Comparison of ENCODE assay signal across 8 mouse cellular contexts in genomic region chr8:105855248-105856167, GRCm38 (mm10). TPM values are rescaled to one million over a fixed set of nuclear protein-coding genes. Genes with fewer than 3 reads are reported as not detected.
A peak's percentile ranks its signal among the peaks of the same experiment; 100 is the strongest.
DNase-seq lines count a peak whose midpoint lies in the region; ATAC-seq and TF ChIP-seq lines count a peak whose summit lies in the region.

No protein-coding gene starts in this region.

- peaks cover 20% of the 10 kb centered on the region; the same call in 1 of the 2 replicates for H3K4me1 ChIP-seq in forebrain, postnatal 0 days (ENCODE audit: insufficient read depth)
- peaks cover 17% of the 10 kb centered on the region for H3K4me1 ChIP-seq in hindbrain, postnatal 0 days (ENCODE audit: insufficient read depth, low read length)
- peaks cover 17% of the 10 kb centered on the region for H3K4me1 ChIP-seq in limb, embryonic 11.5 days (ENCODE audit: control insufficient read depth, insufficient read depth, low read length)
- H3K4me1 ChIP-seq in midbrain, embryonic 14.5 days (ENCODE audit: control insufficient read depth, insufficient read depth, low read length) = peaks cover 35% of the 10 kb centered on the region
- peaks cover 2% of the 10 kb centered on the region; the same call in 1 of the 2 replicates for H3K4me1 ChIP-seq in stomach, postnatal 0 days (replicated peaks; ENCODE audit: control insufficient read depth, insufficient read depth)

- peak; percentile 14; the same call in 1 of the 2 replicates for TF ChIP-seq CTCF in forebrain, postnatal 0 days (IDR thresholded peaks at IDR 0.05; ENCODE audit: low read depth)
- TF ChIP-seq CTCF in hindbrain, postnatal 0 days (IDR thresholded peaks at IDR 0.05; ENCODE audit: low read depth) = peak; percentile 22; the same call in 1 of the 2 replicates
- TF ChIP-seq CTCF in stomach, postnatal 0 days (IDR thresholded peaks at IDR 0.05; ENCODE audit: low read depth) = peak; percentile 29; the same call in 1 of the 2 replicates

- peak; percentile 64 for DNase-seq in embryo, embryonic 11 days
- no peak for DNase-seq in embryo, embryonic 10.5 days (ENCODE audit: low spot score)
- DNase-seq in cerebellum, adult 11 months = peak; percentile 47
- DNase-seq in forebrain, postnatal 0 days = no peak
- peak; percentile 64 for DNase-seq in hindbrain, postnatal 0 days (ENCODE audit: low spot score)
- DNase-seq in limb, embryonic 11.5 days (ENCODE audit: low spot score) = peak; percentile 69
- peak; percentile 61 for DNase-seq in midbrain, embryonic 14.5 days
- no peak for DNase-seq in stomach, postnatal 0 days (ENCODE audit: low spot score)

- H3K4me2 ChIP-seq in forebrain, postnatal 0 days (ENCODE audit: low read depth) = peak overlapping the region; percentile 92
- H3K4me2 ChIP-seq in hindbrain, postnatal 0 days (ENCODE audit: low read depth, low read length) = peak overlapping the region; percentile 98
- H3K4me2 ChIP-seq in limb, embryonic 11.5 days (ENCODE audit: low read depth, severe bottlenecking) = peak overlapping the region; percentile 94
- H3K4me2 ChIP-seq in midbrain, embryonic 14.5 days (ENCODE audit: low read length) = peak overlapping the region; percentile 99
- H3K4me2 ChIP-seq in stomach, postnatal 0 days (replicated peaks; ENCODE audit: low read depth) = peak overlapping the region; percentile 97

- peak; percentile 28 for ATAC-seq in forebrain, postnatal 0 days
- peak; percentile 50 for ATAC-seq in hindbrain, postnatal 0 days
- 0 out of 2 replicates have a peak, but pooled peaks have one; percentile 4 for ATAC-seq in limb, embryonic 11.5 days (ENCODE audit: insufficient number of reproducible peaks, low FRiP score, low TSS enrichment, low read depth)
- ATAC-seq in midbrain, embryonic 14.5 days (ENCODE audit: low FRiP score, low TSS enrichment) = peak; percentile 10
- peak; percentile 63 for ATAC-seq in stomach, postnatal 0 days (ENCODE audit: low FRiP score, low TSS enrichment)

- peak overlapping the region; percentile 85 for H3K27ac ChIP-seq in forebrain, postnatal 0 days (ENCODE audit: low read depth, low read length)
- H3K27ac ChIP-seq in hindbrain, postnatal 0 days = peak overlapping the region; percentile 79
- peak overlapping the region; percentile 31 for H3K27ac ChIP-seq in limb, embryonic 11.5 days (replicated peaks; ENCODE audit: low read depth, low read length)
- H3K27ac ChIP-seq in midbrain, embryonic 14.5 days (replicated peaks; ENCODE audit: low read depth, low read length) = peak overlapping the region; percentile 79
- peak overlapping the region; percentile 91 for H3K27ac ChIP-seq in stomach, postnatal 0 days (replicated peaks)

- H3K4me3 ChIP-seq in forebrain, postnatal 0 days (ENCODE audit: low read depth, low read length) = peak overlapping the region; percentile 83
- peak overlapping the region; percentile 79 for H3K4me3 ChIP-seq in hindbrain, postnatal 0 days (ENCODE audit: low read length)
- H3K4me3 ChIP-seq in limb, embryonic 11.5 days (ENCODE audit: low read depth, low read length) = peak overlapping the region; percentile 85
- H3K4me3 ChIP-seq in midbrain, embryonic 14.5 days (replicated peaks; ENCODE audit: low read depth, low read length) = peak overlapping the region; percentile 79
- peak overlapping the region; percentile 73 for H3K4me3 ChIP-seq in stomach, postnatal 0 days (ENCODE audit: low read depth, low read length)

- H3K36me3 ChIP-seq in forebrain, postnatal 0 days (ENCODE audit: insufficient read depth) = no peaks in the 10 kb centered on the region
- H3K36me3 ChIP-seq in hindbrain, postnatal 0 days (ENCODE audit: insufficient read depth, low read length) = no peaks in the 10 kb centered on the region
- no peaks in the 10 kb centered on the region for H3K36me3 ChIP-seq in limb, embryonic 11.5 days (ENCODE audit: control insufficient read depth, insufficient read depth, low read length)
- 0 out of 2 replicates have a peak, but pooled peaks cover 3% of the 10 kb centered on the region for H3K36me3 ChIP-seq in midbrain, embryonic 14.5 days (ENCODE audit: control insufficient read depth, insufficient read depth, low read length)
- no peaks in the 10 kb centered on the region for H3K36me3 ChIP-seq in stomach, postnatal 0 days (ENCODE audit: control insufficient read depth, insufficient read depth, low read length)

- WGBS in forebrain, postnatal 0 days = 3% methylated on average over 71 of the region's 71 CpGs
- under 1% methylated on average over 70 of the region's 71 CpGs for WGBS in hindbrain, postnatal 0 days
- WGBS in limb, embryonic 11.5 days = under 1% methylated on average over 67 of the region's 71 CpGs
- WGBS in midbrain, embryonic 14.5 days = under 1% methylated on average over 71 of the region's 71 CpGs
- under 1% methylated on average over 64 of the region's 71 CpGs for WGBS in stomach, postnatal 0 days

- TF ChIP-seq EP300 in stomach, postnatal 0 days (optimal IDR thresholded peaks at IDR 0.05) = no peak

- H3K9ac ChIP-seq in forebrain, postnatal 0 days = peak overlapping the region; percentile 61
- peak overlapping the region; percentile 76 for H3K9ac ChIP-seq in hindbrain, postnatal 0 days (replicated peaks; ENCODE audit: low read length)
- H3K9ac ChIP-seq in limb, embryonic 11.5 days (ENCODE audit: low read length) = peak overlapping the region; percentile 81
- peak overlapping the region; percentile 76 for H3K9ac ChIP-seq in midbrain, embryonic 14.5 days (replicated peaks; ENCODE audit: low read length)
- peak overlapping the region; percentile 79 for H3K9ac ChIP-seq in stomach, postnatal 0 days (ENCODE audit: low read length)

- H3K27me3 ChIP-seq in forebrain, postnatal 0 days (ENCODE audit: insufficient read depth, low read length) = no peaks in the 10 kb centered on the region
- no peaks in the 10 kb centered on the region for H3K27me3 ChIP-seq in hindbrain, postnatal 0 days (ENCODE audit: insufficient read depth, low read length)
- no peaks in the 10 kb centered on the region for H3K27me3 ChIP-seq in limb, embryonic 11.5 days (ENCODE audit: control insufficient read depth, insufficient read depth, low read length)
- H3K27me3 ChIP-seq in midbrain, embryonic 14.5 days (ENCODE audit: control insufficient read depth, insufficient read depth, low read length) = no peaks in the 10 kb centered on the region
- no peaks in the 10 kb centered on the region for H3K27me3 ChIP-seq in stomach, postnatal 0 days (ENCODE audit: control insufficient read depth, insufficient read depth, low read length)

- no peaks in the 10 kb centered on the region for H3K9me3 ChIP-seq in forebrain, postnatal 0 days (ENCODE audit: low read length)
- H3K9me3 ChIP-seq in hindbrain, postnatal 0 days (ENCODE audit: low read length) = no peaks in the 10 kb centered on the region
- H3K9me3 ChIP-seq in limb, embryonic 11.5 days (ENCODE audit: control insufficient read depth, low read length) = no peaks in the 10 kb centered on the region
- no peaks in the 10 kb centered on the region for H3K9me3 ChIP-seq in midbrain, embryonic 14.5 days (ENCODE audit: control insufficient read depth, low read length)
- H3K9me3 ChIP-seq in stomach, postnatal 0 days (ENCODE audit: control insufficient read depth, low read length) = no peaks in the 10 kb centered on the region

RNA-seq across cellular contexts. Expression of gene Thap11, which starts 0.6 kb away (rescaled TPM):
- total RNA-seq in forebrain, postnatal 0 days (2014; rRNA removed) = 60.4 and 81.9 TPM in 2 replicates
- polyA plus RNA-seq in forebrain, postnatal 0 days (2015; fragmentation: Nextera tagmentation; extraction: Ambion mirVana) = 48.6 and 57.2 TPM in 2 replicates
- 86.9 and 112 TPM in 2 replicates for total RNA-seq in hindbrain, postnatal 0 days (2014; rRNA removed)
- polyA plus RNA-seq in hindbrain, postnatal 0 days (2015; fragmentation: Nextera tagmentation; extraction: Ambion mirVana) = 44.9 and 45.6 TPM in 2 replicates
- 73.4 and 77.6 TPM in 2 replicates for polyA plus RNA-seq in limb, embryonic 11.5 days (2014; fragmentation: Nextera tagmentation; extraction: Ambion mirVana)
- 49.8 and 51.5 TPM in 2 replicates for polyA plus RNA-seq in midbrain, embryonic 14.5 days (2014; fragmentation: Nextera tagmentation; extraction: Ambion mirVana)
- 36.8 and 37.8 TPM in 2 replicates for polyA plus RNA-seq in stomach, postnatal 0 days (2015; fragmentation: Nextera tagmentation; extraction: Ambion mirVana)

RNA-seq across cellular contexts. Expression of gene Cenpt, which starts 2.4 kb away (rescaled TPM):
- total RNA-seq in forebrain, postnatal 0 days (2014; rRNA removed) = 42.4 and 44.7 TPM in 2 replicates
- 39.0 and 42.8 TPM in 2 replicates for polyA plus RNA-seq in forebrain, postnatal 0 days (2015; fragmentation: Nextera tagmentation; extraction: Ambion mirVana)
- 40.9 and 45.3 TPM in 2 replicates for total RNA-seq in hindbrain, postnatal 0 days (2014; rRNA removed)
- polyA plus RNA-seq in hindbrain, postnatal 0 days (2015; fragmentation: Nextera tagmentation; extraction: Ambion mirVana) = 39.9 and 42.8 TPM in 2 replicates
- polyA plus RNA-seq in limb, embryonic 11.5 days (2014; fragmentation: Nextera tagmentation; extraction: Ambion mirVana) = 48.8 and 55.2 TPM in 2 replicates
- polyA plus RNA-seq in midbrain, embryonic 14.5 days (2014; fragmentation: Nextera tagmentation; extraction: Ambion mirVana) = 46.7 and 55.7 TPM in 2 replicates
- polyA plus RNA-seq in stomach, postnatal 0 days (2015; fragmentation: Nextera tagmentation; extraction: Ambion mirVana) = 14.2 and 15.1 TPM in 2 replicates

RNA-seq across cellular contexts. Expression of gene Nutf2, which starts 4.9 kb away (rescaled TPM):
- total RNA-seq in forebrain, postnatal 0 days (2014; rRNA removed) = 70.4 and 89.5 TPM in 2 replicates
- 142 and 146 TPM in 2 replicates for polyA plus RNA-seq in forebrain, postnatal 0 days (2015; fragmentation: Nextera tagmentation; extraction: Ambion mirVana)
- total RNA-seq in hindbrain, postnatal 0 days (2014; rRNA removed) = 20.1 and 49.6 TPM in 2 replicates
- polyA plus RNA-seq in hindbrain, postnatal 0 days (2015; fragmentation: Nextera tagmentation; extraction: Ambion mirVana) = 119 and 158 TPM in 2 replicates
- 327 and 371 TPM in 2 replicates for polyA plus RNA-seq in limb, embryonic 11.5 days (2014; fragmentation: Nextera tagmentation; extraction: Ambion mirVana)
- 217 and 221 TPM in 2 replicates for polyA plus RNA-seq in midbrain, embryonic 14.5 days (2014; fragmentation: Nextera tagmentation; extraction: Ambion mirVana)
- polyA plus RNA-seq in stomach, postnatal 0 days (2015; fragmentation: Nextera tagmentation; extraction: Ambion mirVana) = 83.5 and 103 TPM in 2 replicates

RNA-seq across cellular contexts. Expression of gene Edc4, which starts 25.2 kb away (rescaled TPM):
- total RNA-seq in forebrain, postnatal 0 days (2014; rRNA removed) = 85.3 and 96.7 TPM in 2 replicates
- polyA plus RNA-seq in forebrain, postnatal 0 days (2015; fragmentation: Nextera tagmentation; extraction: Ambion mirVana) = 36.1 and 41.7 TPM in 2 replicates
- 113 and 118 TPM in 2 replicates for total RNA-seq in hindbrain, postnatal 0 days (2014; rRNA removed)
- polyA plus RNA-seq in hindbrain, postnatal 0 days (2015; fragmentation: Nextera tagmentation; extraction: Ambion mirVana) = 41.7 and 42.0 TPM in 2 replicates
- polyA plus RNA-seq in limb, embryonic 11.5 days (2014; fragmentation: Nextera tagmentation; extraction: Ambion mirVana) = 44.2 and 51.3 TPM in 2 replicates
- polyA plus RNA-seq in midbrain, embryonic 14.5 days (2014; fragmentation: Nextera tagmentation; extraction: Ambion mirVana) = 47.8 and 49.2 TPM in 2 replicates
- polyA plus RNA-seq in stomach, postnatal 0 days (2015; fragmentation: Nextera tagmentation; extraction: Ambion mirVana) = 13.7 and 14.8 TPM in 2 replicates

RNA-seq across cellular contexts. Expression of gene Tsnaxip1, which starts 28.0 kb away (rescaled TPM):
- 0.67 and 1.2 TPM in 2 replicates for total RNA-seq in forebrain, postnatal 0 days (2014; rRNA removed)
- polyA plus RNA-seq in forebrain, postnatal 0 days (2015; fragmentation: Nextera tagmentation; extraction: Ambion mirVana) = 0.92 and 1.1 TPM in 2 replicates
- 0.36 and 0.37 TPM in 2 replicates for total RNA-seq in hindbrain, postnatal 0 days (2014; rRNA removed)
- polyA plus RNA-seq in hindbrain, postnatal 0 days (2015; fragmentation: Nextera tagmentation; extraction: Ambion mirVana) = 0.64 and 0.71 TPM in 2 replicates
- 0.14 and 0.15 TPM in 2 replicates for polyA plus RNA-seq in limb, embryonic 11.5 days (2014; fragmentation: Nextera tagmentation; extraction: Ambion mirVana)
- 0.24 and 0.32 TPM in 2 replicates for polyA plus RNA-seq in midbrain, embryonic 14.5 days (2014; fragmentation: Nextera tagmentation; extraction: Ambion mirVana)
- polyA plus RNA-seq in stomach, postnatal 0 days (2015; fragmentation: Nextera tagmentation; extraction: Ambion mirVana) = not detected in 2 replicates

Comparison
In these comparisons a context has a peak if more than half of its experiments do, and no peak if none do; other contexts are left out.
1. DNase-seq: peak in embryo, embryonic 11 days (single experiment), cerebellum, adult 11 months (single experiment), hindbrain, postnatal 0 days (single experiment), limb, embryonic 11.5 days (single experiment) and midbrain, embryonic 14.5 days (single experiment); none in embryo, embryonic 10.5 days (single experiment), forebrain, postnatal 0 days (single experiment) and stomach, postnatal 0 days (single experiment).
2. ATAC-seq: peak in every context shown above with its lines; median percentile 63 in stomach, postnatal 0 days; 50 in hindbrain, postnatal 0 days; 28 in forebrain, postnatal 0 days; 10 in midbrain, embryonic 14.5 days; 4 in limb, embryonic 11.5 days.
3. H3K27ac ChIP-seq: peak in every context shown above with its lines; median percentile 91 in stomach, postnatal 0 days; 85 in forebrain, postnatal 0 days; 79 in hindbrain, postnatal 0 days; 79 in midbrain, embryonic 14.5 days; 31 in limb, embryonic 11.5 days.
4. Peak in every context shown above with its lines, with median percentiles within 50 percentile points of each other: H3K4me2 ChIP-seq, H3K4me3 ChIP-seq, H3K9ac ChIP-seq and CTCF ChIP-seq.